Comparison of ENCODE assay signal across 8 mouse cellular contexts in the genomic region with DNA sequence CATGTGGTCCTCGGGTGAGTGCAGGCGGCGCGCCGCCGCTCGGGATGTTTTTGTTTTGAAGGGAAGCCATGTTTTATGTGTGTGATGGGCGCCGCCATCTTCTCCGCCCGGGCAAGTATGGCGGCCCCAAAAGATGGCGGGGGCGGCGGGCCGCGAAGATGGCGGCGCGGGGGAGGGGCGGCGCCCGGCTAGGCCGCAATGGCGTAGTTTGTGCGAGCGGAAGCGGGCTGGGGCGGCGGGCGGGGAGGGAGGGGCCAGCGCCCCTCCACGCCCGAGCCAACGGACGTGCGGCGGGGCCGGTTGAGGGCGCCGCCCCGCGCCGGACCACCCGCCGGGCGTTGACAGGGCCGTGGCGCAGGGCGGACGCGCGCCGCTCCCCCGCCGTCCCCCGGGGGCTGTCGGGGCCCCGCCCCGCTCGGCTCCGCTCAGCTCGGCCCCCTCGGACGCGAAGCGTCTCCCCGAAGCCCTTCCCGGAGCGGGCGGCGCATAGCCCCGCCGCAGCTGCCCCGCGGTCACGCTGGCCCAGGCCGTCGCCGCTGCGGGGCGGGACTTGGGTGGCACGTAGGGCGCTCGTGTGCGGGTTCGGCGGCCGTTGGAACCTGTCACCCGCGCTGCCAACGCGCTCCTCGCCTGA. TPM values are rescaled to one million over a fixed set of nuclear protein-coding genes. Genes with fewer than 3 reads are reported as not detected.
A peak's percentile ranks its signal among the peaks of the same experiment; 100 is the strongest.
DNase-seq lines count a peak whose midpoint lies in the region; ATAC-seq and TF ChIP-seq lines count a peak whose summit lies in the region.

No protein-coding gene starts in this region.

- H3K4me3 ChIP-seq in embryonic facial prominence, embryonic 14.5 days (ENCODE audit: low read depth, low read length): peak overlapping the region; percentile 100
- H3K4me3 ChIP-seq in kidney, embryonic 14.5 days (ENCODE audit: low read length): peak overlapping the region; percentile 100
- H3K4me3 ChIP-seq in liver, adult 2 months (ENCODE audit: insufficient read depth, low read depth, low read length): peak overlapping the region; percentile 98

- peak; percentile 16; the same call in 1 of the 2 replicates for TF ChIP-seq POLR2A in liver, adult 2 months (IDR thresholded peaks at IDR 0.05; ENCODE audit: extremely low read depth, insufficient read depth, low read length)

- H3K4me1 ChIP-seq in embryonic facial prominence, embryonic 14.5 days (ENCODE audit: control insufficient read depth, insufficient read depth, low read length): peaks cover 19% of the 10 kb centered on the region
- peaks cover 17% of the 10 kb centered on the region for H3K4me1 ChIP-seq in kidney, embryonic 14.5 days (ENCODE audit: control insufficient read depth, insufficient read depth, low read length)
- H3K4me1 ChIP-seq in liver, adult 2 months (ENCODE audit: control insufficient read depth, insufficient read depth, low read length): peaks cover 16% of the 10 kb centered on the region; the same call in 1 of the 2 replicates

- H3K36me3 ChIP-seq in embryonic facial prominence, embryonic 14.5 days (ENCODE audit: control insufficient read depth, insufficient read depth, low read length): no peaks in the 10 kb centered on the region
- H3K36me3 ChIP-seq in kidney, embryonic 14.5 days (ENCODE audit: control insufficient read depth, insufficient read depth, low read length): no peaks in the 10 kb centered on the region
- H3K36me3 ChIP-seq in liver, adult 2 months (ENCODE audit: control insufficient read depth, insufficient read depth, low read length): no peaks in the 10 kb centered on the region

- H3K27ac ChIP-seq in embryonic facial prominence, embryonic 14.5 days (replicated peaks; ENCODE audit: low read depth, low read length): peak overlapping the region; percentile 99
- peak overlapping the region; percentile 98 for H3K27ac ChIP-seq in kidney, embryonic 14.5 days (ENCODE audit: low read depth, low read length)
- peak overlapping the region; percentile 89 for H3K27ac ChIP-seq in liver, adult 2 months (replicated peaks; ENCODE audit: insufficient read depth, low read depth, low read length)

- TF ChIP-seq CTCF in liver, adult 2 months (IDR thresholded peaks at IDR 0.05; ENCODE audit: low read depth, low read length): no peak

- H3K79me2 ChIP-seq in liver, adult 2 months (ENCODE audit: control insufficient read depth, insufficient read depth, low read length): peaks cover 21% of the 10 kb centered on the region

- H3K27me3 ChIP-seq in embryonic facial prominence, embryonic 14.5 days (replicated peaks; ENCODE audit: control insufficient read depth, insufficient read depth, low read length): no peaks in the 10 kb centered on the region
- H3K27me3 ChIP-seq in kidney, embryonic 14.5 days (ENCODE audit: control insufficient read depth, insufficient read depth, low read length): no peaks in the 10 kb centered on the region
- H3K27me3 ChIP-seq in liver, adult 2 months (ENCODE audit: control insufficient read depth, insufficient read depth, low read length): no peaks in the 10 kb centered on the region

- H3K4me2 ChIP-seq in embryonic facial prominence, embryonic 14.5 days (ENCODE audit: low read depth, low read length): peak overlapping the region; percentile 80
- H3K4me2 ChIP-seq in kidney, embryonic 14.5 days (replicated peaks; ENCODE audit: low read depth, low read length): peak overlapping the region; percentile 64

- H3K9ac ChIP-seq in embryonic facial prominence, embryonic 14.5 days (ENCODE audit: low read depth, low read length): peak overlapping the region; percentile 92
- peak overlapping the region; percentile 97 for H3K9ac ChIP-seq in kidney, embryonic 14.5 days (ENCODE audit: low read depth, low read length)
- peak overlapping the region; percentile 96 for H3K9ac ChIP-seq in liver, adult 2 months (ENCODE audit: low read depth, low read length)

- ATAC-seq in embryonic facial prominence, embryonic 14.5 days (ENCODE audit: low read depth): peak; percentile 71
- ATAC-seq in kidney, embryonic 14.5 days (ENCODE audit: low FRiP score, low TSS enrichment): peak; percentile 67
- ATAC-seq in monocyte, adult 5-6 weeks (replicated peaks; ENCODE audit: insufficient number of reproducible peaks, low FRiP score, low TSS enrichment, poor library complexity, severe bottlenecking): peak; percentile 49

- peak; percentile 84 for DNase-seq in A20 (ENCODE audit: low read depth, low spot score)
- DNase-seq in adrenal gland, postnatal 4 days (ENCODE audit: low spot score in 2 of 2): peak; percentile 54 to 63
- peak; percentile 93 for DNase-seq in embryonic facial prominence, embryonic 14.5 days (ENCODE audit: low spot score)
- peak; percentile 80 to 81 for DNase-seq in heart, adult 9 months (ENCODE audit: low spot score in 2 of 2)
- peak; percentile 71 for DNase-seq in liver, adult 2 months (ENCODE audit: extremely low read depth, low read depth, low spot score)
- DNase-seq in spleen, postnatal 36 days (ENCODE audit: low spot score in 2 of 2): peak; percentile 82 to 83

- WGBS in embryonic facial prominence, embryonic 14.5 days: under 1% methylated on average over 37 of the region's 94 CpGs
- WGBS in kidney, embryonic 14.5 days: under 1% methylated on average over 90 of the region's 94 CpGs
- WGBS in liver, adult 2 months: under 1% methylated on average over 89 of the region's 94 CpGs

- H3K9me3 ChIP-seq in embryonic facial prominence, embryonic 14.5 days (ENCODE audit: control insufficient read depth, low read length): no peaks in the 10 kb centered on the region
- no peaks in the 10 kb centered on the region for H3K9me3 ChIP-seq in kidney, embryonic 14.5 days (ENCODE audit: control insufficient read depth, low read length)

RNA-seq across cellular contexts. Expression of a gene that starts 1.4 kb away (rescaled TPM):
- 10 to 100 TPM; 70.1 to 75.3 TPM for total RNA-seq in adrenal gland, postnatal 4 days (2021)
- polyA plus RNA-seq in embryonic facial prominence, embryonic 14.5 days (2014; fragmentation: Nextera tagmentation; extraction: Ambion mirVana): 19.9 and 20.3 TPM in 2 replicates
- 23.2 and 24.2 TPM in 2 replicates for polyA plus RNA-seq in kidney, embryonic 14.5 days (2014; fragmentation: Nextera tagmentation; extraction: Ambion mirVana)
- total RNA-seq in liver, adult 2 months (2014; rRNA removed): 19.6 and 24.8 TPM in 2 replicates
- polyA plus RNA-seq in liver, adult 2 months (2012; rRNA removed): 10.3 and 11.6 TPM in 2 replicates
- 51.4 to 60.9 TPM (median 60.3 TPM) in 3 replicates for total RNA-seq in monocyte, adult 5-6 weeks (2017)

RNA-seq across cellular contexts. Expression of a gene that starts 41.5 kb away (rescaled TPM):
- 1 to 10 TPM; 8.7 to 9.6 TPM for total RNA-seq in adrenal gland, postnatal 4 days (2021)
- 8.4 and 9.7 TPM in 2 replicates for polyA plus RNA-seq in embryonic facial prominence, embryonic 14.5 days (2014; fragmentation: Nextera tagmentation; extraction: Ambion mirVana)
- 7.5 and 9.0 TPM in 2 replicates for polyA plus RNA-seq in kidney, embryonic 14.5 days (2014; fragmentation: Nextera tagmentation; extraction: Ambion mirVana)
- 1.9 and 2.1 TPM in 2 replicates for total RNA-seq in liver, adult 2 months (2014; rRNA removed)
- polyA plus RNA-seq in liver, adult 2 months (2012; rRNA removed): 5.2 and 5.4 TPM in 2 replicates
- 0.11 to 1.8 TPM in 2 of 3 replicates, not detected in the other for total RNA-seq in monocyte, adult 5-6 weeks (2017)

RNA-seq across cellular contexts. Expression of a gene that starts 41.7 kb away (rescaled TPM):
- 10 to 100 TPM; 14.1 to 44.8 TPM for total RNA-seq in adrenal gland, postnatal 4 days (2021)
- polyA plus RNA-seq in embryonic facial prominence, embryonic 14.5 days (2014; fragmentation: Nextera tagmentation; extraction: Ambion mirVana): 9.8 and 13.0 TPM in 2 replicates
- polyA plus RNA-seq in kidney, embryonic 14.5 days (2014; fragmentation: Nextera tagmentation; extraction: Ambion mirVana): 7.6 and 9.0 TPM in 2 replicates
- total RNA-seq in liver, adult 2 months (2014; rRNA removed): 626 and 693 TPM in 2 replicates
- polyA plus RNA-seq in liver, adult 2 months (2012; rRNA removed): 602 and 616 TPM in 2 replicates
- total RNA-seq in monocyte, adult 5-6 weeks (2017): 0.48 to 1.3 TPM in 2 of 3 replicates, not detected in the other

Comparison
In these comparisons a context has a peak if more than half of its experiments do, and no peak if none do; other contexts are left out.
1. Peak in every context shown above with its lines: DNase-seq, ATAC-seq, H3K4me3 ChIP-seq and H3K27ac ChIP-seq.
2. RNA of a gene that starts 41.7 kb away (total RNA-seq): 626 to 693 TPM in liver, adult 2 months; 14.1 to 44.8 TPM in adrenal gland, postnatal 4 days and 0.48 to 1.3 TPM in monocyte, adult 5-6 weeks; every median in the first group is over 10 times any median in the second.